Mouse (Mus musculus) layer of hippocampus, postnatal 36 days (tissue): ENCODE measurements around the gene Asb17. TPM values are rescaled to one million over a fixed set of nuclear protein-coding genes. Genes with fewer than 3 reads are reported as not detected.
A peak's percentile ranks its signal among the peaks of the same experiment; 100 is the strongest.
"Not testable (repeated sequence)": the region's sequence is repeated elsewhere in the genome, so short reads cannot be mapped to it uniquely, and the experiment has no call there.

Experiments
- DNase-seq, 2 experiments: peaks; one replicate each; pipeline ENCODE4 v3.0.0; 2022
- total RNA-seq, 2 experiments: library from RNA; stranded (reverse); gene quantifications; 2 replicates each; pipeline ENCODE4 v1.2.3; 2021

The Asb17 gene
- total RNA-seq: not detected

- no peak for DNase-seq
Measured at GRCm38 (mm10) chr3:153844030-153844429, at the start of gene Asb17. Gene Asb17 (plus strand): TSS chr3:153844209.

- DNase-seq: no peak
Measured at GRCm38 (mm10) chr3:153797574-153797973, 46.4 kb upstream of the Asb17 start.

DNA sequence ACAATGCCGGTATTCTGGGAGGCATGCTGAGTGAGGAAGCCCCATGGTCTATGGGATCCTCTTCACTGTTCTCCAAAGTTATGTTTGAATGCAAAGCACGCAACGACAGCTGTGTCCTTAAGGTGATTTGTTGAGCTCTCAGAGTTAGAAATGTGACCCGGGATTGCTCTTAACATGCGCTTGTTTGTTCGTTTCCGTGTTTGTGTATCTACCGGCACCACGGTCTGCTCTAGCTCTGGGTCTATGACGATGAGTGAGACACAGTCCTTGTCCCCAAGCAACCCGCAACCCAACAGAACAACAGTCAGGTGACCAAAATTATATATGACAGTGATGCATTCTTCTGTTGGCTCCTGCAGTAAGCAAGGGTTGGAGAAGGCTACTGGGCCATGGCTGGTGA lies 44.4 kb upstream of the Asb17 start:
- no peak for DNase-seq

DNA sequence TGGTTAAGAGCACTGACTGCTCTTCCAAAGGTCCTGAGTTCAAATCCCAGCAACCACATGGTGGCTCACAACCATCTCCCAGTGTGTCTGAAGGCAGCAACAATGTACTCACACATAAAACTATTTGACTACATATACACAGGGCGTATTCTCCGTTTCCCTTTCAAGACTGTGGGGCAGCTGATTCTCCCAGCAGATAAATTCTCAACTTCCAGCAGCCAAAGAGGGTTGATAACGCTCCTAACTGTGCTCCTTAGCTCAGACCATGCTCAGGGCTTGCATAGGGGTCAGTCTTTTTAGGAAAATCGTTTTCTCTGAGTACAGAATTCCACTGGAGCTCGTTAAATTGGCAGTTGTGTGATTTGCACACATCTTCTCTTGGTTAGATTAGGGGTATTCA lies 43.3 kb upstream of the Asb17 start:
- DNase-seq: no peak

DNA sequence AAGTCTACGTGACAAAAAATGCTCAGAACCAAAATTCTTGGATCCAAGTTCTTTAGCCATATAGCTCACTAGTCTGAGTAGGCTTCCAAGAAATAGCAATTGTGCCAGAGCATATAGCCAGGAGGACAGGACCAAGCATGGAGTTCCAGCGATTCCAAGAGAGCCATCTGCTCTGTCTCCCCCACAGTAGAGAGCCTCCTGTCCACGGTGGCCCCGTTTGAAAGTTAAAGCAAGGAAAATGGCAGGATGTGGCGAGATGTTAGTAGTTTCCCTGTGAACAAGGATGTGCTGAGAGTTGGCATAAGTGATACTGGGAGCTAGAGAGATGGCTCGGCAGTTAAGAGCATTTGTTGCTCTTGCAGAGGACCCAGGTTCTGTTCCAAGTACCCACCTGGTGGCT lies 42.5 kb upstream of the Asb17 start:
- DNase-seq: no peak

DNA sequence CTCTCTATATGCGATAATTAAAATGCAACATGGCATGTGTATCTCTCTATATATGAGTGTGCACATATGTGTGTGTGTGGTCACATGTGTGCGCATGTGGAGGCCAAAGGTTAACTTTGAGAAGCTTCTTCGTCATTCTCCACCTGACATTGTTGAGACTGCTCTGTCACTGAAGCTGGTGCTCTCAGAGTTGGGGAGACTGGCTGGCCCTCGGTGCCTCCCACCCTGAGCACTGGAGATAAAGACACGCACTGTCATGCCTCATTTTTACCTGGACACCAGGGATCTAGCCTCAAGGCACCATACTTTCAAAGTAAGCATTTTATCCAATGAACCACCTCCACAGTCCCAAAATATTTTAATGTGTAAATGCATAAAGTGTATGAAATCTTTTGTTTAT lies 41.4 kb upstream of the Asb17 start:
- no peak for DNase-seq

GRCm38 (mm10) chr3:153804032-153804431 lies 40.0 kb upstream of the Asb17 start:
- no peak for DNase-seq

DNA sequence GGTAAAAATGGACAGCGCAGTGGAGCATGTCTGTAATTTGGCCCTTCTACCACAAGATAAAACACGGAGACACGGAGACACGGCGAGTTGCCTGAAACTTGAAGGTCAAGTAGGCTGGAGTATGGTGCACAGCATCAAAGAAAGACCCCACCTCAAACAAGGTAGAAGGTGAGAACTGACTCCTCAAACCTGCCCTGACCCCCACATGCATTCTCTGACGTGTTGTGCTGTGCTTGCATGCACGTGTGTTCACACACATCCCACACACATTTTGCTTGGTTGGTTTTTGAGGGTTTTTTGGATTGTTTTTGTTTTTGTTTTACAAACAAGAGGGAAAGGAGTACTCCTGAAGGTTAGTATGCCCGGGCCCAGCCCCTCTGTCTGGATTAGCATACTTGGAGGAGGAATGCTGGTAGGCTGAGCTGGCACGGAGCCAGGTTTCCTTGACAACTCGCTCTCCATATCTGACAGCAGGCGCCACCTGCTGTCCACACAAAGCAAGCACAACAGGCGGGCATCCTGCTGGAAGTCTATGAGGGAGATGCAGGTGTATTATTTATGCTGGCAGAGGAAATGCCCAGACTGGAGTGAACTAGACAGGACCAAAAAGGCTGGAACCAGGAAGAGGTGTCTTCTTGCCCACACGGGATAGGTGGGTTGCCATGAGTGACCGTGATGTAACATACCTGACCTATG lies 37.8 kb upstream of the Asb17 start:
- peak; percentile 90 to 91 for DNase-seq

- DNase-seq: no peak
Measured at GRCm38 (mm10) chr3:153806773-153807443, 37.1 kb upstream of the Asb17 start.

- DNase-seq: no peak
Measured at GRCm38 (mm10) chr3:153807444-153808149, 36.4 kb upstream of the Asb17 start.

DNA sequence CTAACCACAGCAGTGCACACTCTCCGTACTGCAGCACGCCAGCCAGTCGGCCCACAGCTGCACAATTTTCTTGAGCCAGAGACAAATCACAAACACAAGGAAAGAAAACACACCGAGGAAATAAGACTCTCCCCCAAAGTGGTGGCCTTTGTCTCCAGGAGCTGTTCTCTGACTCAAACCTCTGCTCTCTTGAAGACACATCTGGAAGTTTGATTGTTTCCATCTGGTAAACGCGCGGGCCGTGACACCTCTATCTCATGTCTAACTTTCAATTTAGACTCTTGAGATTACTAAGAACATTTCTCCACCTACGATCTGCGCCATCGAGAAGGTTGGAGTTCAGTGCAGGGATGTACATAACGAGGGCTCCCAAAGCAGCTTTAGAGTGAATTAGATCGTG lies 35.6 kb upstream of the Asb17 start:
- DNase-seq: no peak

GRCm38 (mm10) chr3:153814026-153814425 lies 30.0 kb upstream of the Asb17 start:
- no peak for DNase-seq

DNA sequence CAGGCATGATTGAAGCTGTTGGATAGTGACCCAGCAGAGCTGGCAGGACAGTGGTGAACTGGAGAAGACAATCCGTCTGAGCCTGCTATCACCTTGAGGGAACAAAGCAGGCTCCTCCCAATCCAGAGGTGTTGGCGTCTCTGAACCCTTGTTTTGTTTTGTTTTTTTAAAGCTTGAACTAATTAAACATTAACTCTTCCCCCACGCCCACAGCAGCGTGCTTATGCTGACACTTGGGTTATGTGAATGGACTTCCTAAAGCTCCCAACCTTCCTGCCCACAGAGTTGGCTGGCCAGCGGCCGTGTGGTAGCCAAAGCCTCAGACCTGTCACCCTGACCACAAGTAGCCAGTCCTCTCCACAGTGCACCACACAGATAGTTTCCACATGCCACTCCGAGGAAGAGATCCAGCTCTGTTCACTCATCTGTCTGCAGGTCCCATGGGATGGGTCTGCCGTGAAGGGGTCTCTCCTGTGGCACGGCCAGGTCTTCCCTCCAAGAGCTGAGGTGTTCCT lies 26.6 kb upstream of the Asb17 start:
- DNase-seq: no peak

GRCm38 (mm10) chr3:153818723-153819122 lies 25.3 kb upstream of the Asb17 start:
- DNase-seq: no peak

DNA sequence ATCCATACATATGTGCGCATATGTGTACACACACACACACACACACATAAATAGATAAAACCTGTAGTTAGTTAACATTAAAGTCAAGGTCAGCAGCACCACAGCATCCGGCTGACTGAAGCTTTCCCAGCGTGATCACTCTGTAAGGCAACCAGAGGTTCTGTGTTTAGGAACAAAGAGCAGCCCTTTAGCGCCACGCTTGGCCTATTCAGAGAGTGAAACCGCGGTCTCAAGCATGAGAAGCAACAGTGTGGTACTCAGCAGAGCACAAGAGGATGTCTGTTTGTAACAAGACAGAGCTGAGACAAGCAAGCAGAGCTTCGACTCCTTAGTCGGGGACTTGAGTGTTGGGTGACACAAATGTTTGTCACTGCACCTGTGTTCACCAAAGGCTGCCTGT lies 24.6 kb upstream of the Asb17 start:
- no peak for DNase-seq

DNA sequence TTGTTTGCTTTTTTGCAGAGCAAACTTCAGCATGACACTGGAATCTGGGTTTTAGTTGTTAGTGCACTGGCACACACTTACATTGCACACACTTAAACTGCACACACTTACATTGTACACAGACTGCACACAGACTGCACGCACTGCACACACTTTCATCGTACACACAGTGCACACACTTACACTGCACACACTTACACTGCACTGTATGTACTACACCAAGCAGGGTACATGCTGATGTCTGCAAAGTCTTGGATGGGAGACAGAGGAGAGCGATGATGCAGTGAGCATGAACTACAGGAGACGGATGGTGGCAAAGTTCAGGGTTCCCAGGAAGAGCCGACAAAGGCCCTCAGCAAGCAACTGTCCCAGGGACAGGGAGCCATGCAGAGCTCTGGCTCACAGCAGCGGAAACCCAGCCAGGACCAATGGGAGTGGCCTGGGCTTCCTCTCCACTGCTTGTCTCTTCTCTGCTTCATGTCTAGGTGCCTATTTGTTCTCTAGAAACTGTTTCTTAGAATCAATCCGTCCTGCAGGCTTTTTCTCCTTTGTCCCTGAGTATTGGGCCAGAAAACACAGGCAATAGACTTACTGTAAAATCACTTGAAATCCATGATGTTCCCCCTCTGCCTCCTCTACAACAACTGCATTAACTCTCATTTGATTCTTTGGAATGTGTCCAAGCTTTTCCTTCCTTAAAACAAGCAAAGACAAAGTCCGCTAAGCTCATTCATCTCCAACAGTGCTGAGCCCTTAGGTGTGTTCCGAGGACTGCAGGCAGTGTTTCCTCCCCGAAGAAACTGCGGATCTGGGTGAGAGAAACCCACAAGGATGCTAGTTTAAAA lies 20.1 kb upstream of the Asb17 start:
- DNase-seq: no peak

GRCm38 (mm10) chr3:153825197-153825596 lies 18.8 kb upstream of the Asb17 start:
- DNase-seq: no peak

- DNase-seq: no peak
Measured at GRCm38 (mm10) chr3:153826616-153827015, 17.4 kb upstream of the Asb17 start.

GRCm38 (mm10) chr3:153829788-153830187 lies 14.2 kb upstream of the Asb17 start:
- DNase-seq: not testable (repeated sequence)

GRCm38 (mm10) chr3:153831014-153831872 lies 12.8 kb upstream of the Asb17 start:
- DNase-seq: no peak

GRCm38 (mm10) chr3:153831873-153832653 lies 11.9 kb upstream of the Asb17 start:
- no peak for DNase-seq
